Mouse (Mus musculus): ENCODE results near the gene Rap1gds1.

DNA sequence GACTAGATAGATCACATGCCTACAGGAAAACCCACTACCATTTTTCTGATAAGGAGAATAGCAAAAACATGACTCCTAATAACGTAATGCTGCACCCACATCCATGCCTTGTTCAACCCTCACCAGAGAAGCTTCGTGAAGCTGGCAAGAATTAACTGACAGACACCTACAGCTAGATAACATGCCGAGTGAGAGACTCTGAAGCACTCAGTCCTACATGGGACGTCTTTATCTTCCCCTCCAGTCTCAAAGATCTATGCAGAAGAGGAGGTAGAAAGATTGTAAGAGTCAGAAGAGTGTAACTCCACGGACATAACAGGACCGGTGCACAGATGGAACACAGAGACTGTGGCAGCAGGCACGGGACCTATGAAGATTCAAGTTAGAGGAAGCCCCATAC lies 85.9 kb downstream of the Rap1gds1 start:
- TF ChIP-seq CTCF (conservative IDR thresholded peaks at IDR 0.05; ENCODE audit: low read length) (no peak), NANOG (IDR thresholded peaks at IDR 0.05; ENCODE audit: borderline replicate concordance, low read length) (no peak), POU5F1 (IDR thresholded peaks at IDR 0.05; ENCODE audit: borderline replicate concordance, low read length) (no peak)

All from E14TG2a.4 (cell line).